Mouse (Mus musculus) kidney, postnatal 4 days (tissue): Measurements from ENCODE around the gene Rbl2.

ENCODE experiments used
- DNase-seq, 2 experiments: peaks; one replicate each; pipeline ENCODE4 v3.0.0; 2021; ENCODE audit warnings: mixed read lengths in 2 of 2

Rbl2 gene

GRCm38 (mm10) chr8:91171605-91172004 lies 101.7 kb downstream of the Rbl2 start:
- DNase-seq, result peak; percentile 13 to 43
